Mouse (Mus musculus): ENCODE data around the gene Ltf. TPM values are rescaled to one million over a fixed set of nuclear protein-coding genes. Genes with fewer than 3 reads are reported as not detected.

The Ltf gene
- total RNA-seq, 2 experiments from 2014 or later: 0.32 to 0.74 TPM

DNA sequence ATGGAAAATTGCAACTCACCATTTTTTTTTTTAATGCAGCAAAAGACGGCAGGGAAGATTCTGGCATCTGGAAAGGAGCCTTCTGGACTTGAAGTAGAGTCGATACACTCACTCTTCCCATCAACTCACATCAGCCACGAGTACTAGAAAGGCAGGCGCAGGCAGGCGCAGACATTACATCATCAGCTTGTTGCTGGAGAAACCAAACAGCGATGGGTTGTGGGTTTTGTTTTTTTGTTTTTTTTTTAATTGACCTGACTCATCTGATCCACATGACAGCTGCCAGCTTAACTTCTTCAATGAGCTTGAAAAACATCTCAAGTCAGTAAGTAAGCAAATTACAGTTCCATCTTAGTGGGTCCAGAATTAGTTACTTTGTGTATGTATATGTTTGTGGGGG lies 67.1 kb downstream of the Ltf start:
- no peak for DNase-seq (ENCODE audit: low spot score in 2 of 2)

DNA sequence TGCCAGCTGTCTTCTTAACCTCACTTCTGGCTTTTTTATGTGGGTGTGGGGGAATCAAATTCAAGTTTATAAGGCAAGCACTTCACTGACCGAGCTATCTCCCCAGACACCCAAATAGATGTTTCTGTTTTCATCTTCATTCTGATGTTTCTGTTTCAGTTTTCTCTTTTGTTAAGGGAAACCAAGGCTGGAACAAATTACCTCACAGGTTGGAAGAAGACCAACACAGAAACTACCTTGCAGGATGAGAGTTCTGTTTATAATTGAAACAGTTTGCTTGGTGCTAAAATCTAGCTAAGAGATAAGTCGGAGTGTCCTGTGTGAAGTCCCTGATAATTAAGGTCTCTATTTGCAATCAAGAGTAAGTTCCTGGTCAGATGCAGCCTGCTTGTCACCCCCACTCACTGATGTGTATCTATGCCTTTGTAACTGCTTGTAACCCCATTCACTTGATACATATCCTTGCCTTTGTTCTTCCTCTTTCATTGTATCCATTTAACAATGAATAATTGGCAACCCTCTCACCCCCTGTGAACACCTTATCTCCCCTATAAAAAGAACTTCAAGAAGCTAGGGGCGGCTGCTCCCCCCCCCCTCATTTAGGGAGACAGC lies 68.0 kb downstream of the Ltf start:
- no peak for DNase-seq (ENCODE audit: low spot score in 2 of 2)

DNA sequence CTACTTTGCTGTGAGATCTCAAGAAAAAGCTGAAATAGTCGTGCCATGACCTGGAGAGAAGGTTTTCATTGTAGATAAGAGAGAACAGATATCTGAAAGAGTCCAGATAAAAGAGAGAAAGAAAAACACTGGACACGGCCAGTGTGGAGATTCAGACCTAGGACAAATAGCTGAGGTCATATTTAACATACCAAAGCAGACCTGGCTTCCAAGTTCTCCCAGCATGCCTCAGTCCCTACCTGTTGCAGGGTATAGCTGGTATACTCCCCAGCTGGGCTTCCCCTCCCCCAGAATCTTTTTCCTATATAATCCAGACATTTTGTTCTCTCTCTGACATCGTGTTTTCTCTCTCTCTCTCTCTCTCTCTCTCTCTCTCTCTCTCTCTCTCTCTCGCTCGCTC lies 68.9 kb downstream of the Ltf start:
- no peak for DNase-seq (ENCODE audit: low spot score in 2 of 2)

DNA sequence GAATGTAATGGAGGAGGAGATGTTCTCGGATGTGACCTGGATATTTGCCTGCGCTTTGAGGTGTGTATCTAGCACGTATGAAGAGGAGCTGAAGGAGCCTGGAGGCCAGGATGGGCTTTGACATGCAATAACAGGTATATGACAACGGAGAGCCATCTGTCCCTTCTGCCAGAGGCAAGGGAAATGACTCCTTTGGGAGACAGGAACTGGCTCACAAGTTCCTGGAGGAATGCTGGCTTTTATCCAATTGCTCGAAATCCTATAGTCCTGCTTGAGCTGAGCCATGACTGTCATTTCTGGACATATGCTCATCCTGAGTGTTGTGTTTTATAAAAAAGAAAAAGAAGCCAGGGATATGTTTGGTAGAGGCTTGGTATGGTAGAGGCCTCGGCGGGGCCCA lies 69.8 kb downstream of the Ltf start:
- DNase-seq (ENCODE audit: low spot score in 2 of 2): no peak

Other genes with a start within 250 kb of the Ltf start
- not detected for gene Prss42, start 221.1 kb upstream of the Ltf start, total RNA-seq (2021)
- gene Prss44, start 205.3 kb upstream of the Ltf start, total RNA-seq (2021): not detected
- gene Prss43, start 192.6 kb upstream of the Ltf start, total RNA-seq (2021): under 1 TPM; 0.21 to 0.55 TPM
- under 1 TPM; 0.31 to 0.65 TPM for gene Prss45, start 184.7 kb upstream of the Ltf start, total RNA-seq (2021)
- under 1 TPM in 1 of 2 experiments, not detected in 1; 0.31 TPM for gene Prss46, start 174.8 kb upstream of the Ltf start, total RNA-seq (2021)
- under 1 TPM in 1 of 2 experiments, not detected in 1; 0.36 TPM for gene Prss50, start 161.3 kb upstream of the Ltf start, total RNA-seq (2021)
- 10 to 100 TPM; 11.6 to 13.1 TPM for gene Als2cl, start 139.4 kb upstream of the Ltf start, total RNA-seq (2021)
- gene Tmie, start 139.2 kb upstream of the Ltf start, total RNA-seq (2021): 1 to 10 TPM; 1.8 to 2.0 TPM
- gene Fam240a, start 102.4 kb upstream of the Ltf start, total RNA-seq (2021): not detected
- gene Tdgf1, start 73.1 kb upstream of the Ltf start, total RNA-seq (2021): under 1 TPM; 0.37 to 0.57 TPM
- 1 to 10 TPM; 2.0 to 2.6 TPM for gene Lrrc2, start 67.7 kb upstream of the Ltf start, total RNA-seq (2021)
- under 1 TPM; 0.19 to 0.65 TPM for gene Rtp3, start 28.7 kb upstream of the Ltf start, total RNA-seq (2021)
- 1 to 10 TPM in 1 of 2 experiments, under 1 TPM in 1; 0.92 to 1.8 TPM for gene Ccrl2, start 38.2 kb downstream of the Ltf start, total RNA-seq (2021)
- 10 to 100 TPM; 26.3 to 29.0 TPM for gene Lrrfip2, start 98.3 kb downstream of the Ltf start, total RNA-seq (2021)

Data from layer of hippocampus, postnatal 14 days (tissue).